In the genomic region with DNA sequence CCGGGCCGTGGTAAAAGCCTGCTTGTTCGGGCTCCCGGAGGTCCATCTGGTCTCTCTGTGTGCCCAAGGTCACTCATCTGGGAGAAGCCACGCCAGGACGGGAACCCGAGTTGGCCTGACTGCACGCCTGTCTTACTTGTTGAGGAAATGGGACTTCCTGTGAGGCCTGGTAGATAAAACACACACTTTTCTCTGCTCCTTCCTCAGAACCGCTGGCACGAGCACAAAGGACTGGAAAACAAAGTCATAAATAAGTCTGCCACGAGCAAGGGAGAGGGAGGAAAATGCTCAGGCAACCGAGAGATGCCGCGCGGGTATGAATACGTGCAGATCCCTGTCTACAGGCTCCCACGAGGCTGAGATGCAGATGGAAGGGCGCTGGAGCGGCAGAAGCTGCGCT, we compare ENCODE assay signal across 7 mouse cellular contexts.
DNase-seq lines count a peak whose midpoint lies in the region; ATAC-seq lines count a peak whose summit lies in the region.

No protein-coding gene starts in this region.

- DNase-seq in R1 (ENCODE audit: low read depth, low spot score): peak; percentile 32
- peak; percentile 78 for DNase-seq in adrenal gland, postnatal 14 days
- DNase-seq in heart, postnatal 10 days: peak; percentile 45 to 56
- peak; percentile 42 for DNase-seq in limb, embryonic 10.5 days (ENCODE audit: low spot score)
- peak; percentile 50 for DNase-seq in midbrain, embryonic 14.5 days
- no peak for DNase-seq in left cerebral cortex, postnatal 25 days (ENCODE audit: low spot score in 2 of 2)
- DNase-seq in layer of hippocampus, postnatal 25 days (ENCODE audit: extremely low spot score in 1 of 2, low spot score in 1 of 2): no peak

- H3K4me1 ChIP-seq in limb, embryonic 10.5 days: peaks cover 34% of the 10 kb centered on the region
- H3K4me1 ChIP-seq in midbrain, embryonic 14.5 days (ENCODE audit: control insufficient read depth, insufficient read depth, low read length): peaks cover 6% of the 10 kb centered on the region

- H3K36me3 ChIP-seq in limb, embryonic 10.5 days: no peaks in the 10 kb centered on the region
- no peaks in the 10 kb centered on the region for H3K36me3 ChIP-seq in midbrain, embryonic 14.5 days (ENCODE audit: control insufficient read depth, insufficient read depth, low read length)

- 61% methylated on average over 20 of the region's 20 CpGs for whole genome bisulfite sequencing in limb, embryonic 10.5 days
- WGBS in midbrain, embryonic 14.5 days: 60% methylated on average over 20 of the region's 20 CpGs

- H3K4me3 ChIP-seq in limb, embryonic 10.5 days: no peak overlapping the region
- no peak overlapping the region for H3K4me3 ChIP-seq in midbrain, embryonic 14.5 days (replicated peaks; ENCODE audit: low read depth, low read length)

- intact Hi-C loops in heart, postnatal 10 days (cut with DNase I): no loop called here
- intact Hi-C loops in left cerebral cortex, postnatal 25 days (cut with DNase I): loop anchor here (10.0 kb wide), 1 partner anchor 351 kb away; no protein-coding TSS in a partner anchor

- H3K27ac ChIP-seq in limb, embryonic 10.5 days: peak overlapping the region; percentile 46
- H3K27ac ChIP-seq in midbrain, embryonic 14.5 days (replicated peaks; ENCODE audit: low read depth, low read length): peak overlapping the region; percentile 26; the same call in 1 of the 2 replicates

- H3K9me3 ChIP-seq in limb, embryonic 10.5 days (replicated peaks): no peaks in the 10 kb centered on the region
- no peaks in the 10 kb centered on the region for H3K9me3 ChIP-seq in midbrain, embryonic 14.5 days (ENCODE audit: control insufficient read depth, low read length)

- no peak overlapping the region for H3K9ac ChIP-seq in midbrain, embryonic 14.5 days (replicated peaks; ENCODE audit: low read length)

- H3K27me3 ChIP-seq in limb, embryonic 10.5 days (ENCODE audit: low read depth, poor library complexity, severe bottlenecking): peaks cover 52% of the 10 kb centered on the region
- H3K27me3 ChIP-seq in midbrain, embryonic 14.5 days (ENCODE audit: control insufficient read depth, insufficient read depth, low read length): 0 out of 2 replicates have a peak, but pooled peaks cover 2% of the 10 kb centered on the region

- no peak for ATAC-seq in midbrain, embryonic 14.5 days (ENCODE audit: low FRiP score, low TSS enrichment)

- no peak overlapping the region for H3K4me2 ChIP-seq in midbrain, embryonic 14.5 days (ENCODE audit: low read length)

Comparison
In these comparisons a context has a peak if more than half of its experiments do, and no peak if none do; other contexts are left out.
1. DNase-seq: peak in R1 (single experiment), adrenal gland, postnatal 14 days (single experiment), heart, postnatal 10 days (2 of 2), limb, embryonic 10.5 days (single experiment) and midbrain, embryonic 14.5 days (single experiment); none in left cerebral cortex, postnatal 25 days (0 of 2) and layer of hippocampus, postnatal 25 days (0 of 2).